Mouse (Mus musculus) cerebellum, adult 11 months (tissue): ENCODE measurements around the gene Terf2ip.

Source experiments
- DNase-seq: peaks from one replicate; pipeline ENCODE4 v3.0.0; 2022

The Terf2ip gene

GRCm38 (mm10) chr8:112011816-112012242 is 631 bp downstream of the Terf2ip start:
- peak; percentile 38 for DNase-seq

GRCm38 (mm10) chr8:112014936-112015335 is 3.7 kb downstream of the Terf2ip start, which contains the start of gene Gm6793:
TSS of gene Gm6793 (minus strand) at chr8:112015036.
- DNase-seq, result no peak

GRCm38 (mm10) chr8:112029455-112029854 is 18.3 kb downstream of the Terf2ip start:
- no peak for DNase-seq

- no peak for DNase-seq
Observed at GRCm38 (mm10) chr8:112030663-112031062, 19.5 kb downstream of the Terf2ip start.

GRCm38 (mm10) chr8:112033071-112033470 is 21.9 kb downstream of the Terf2ip start:
- DNase-seq, result no peak

- no peak for DNase-seq
Observed at GRCm38 (mm10) chr8:112034603-112035002, 23.4 kb downstream of the Terf2ip start.

- no peak for DNase-seq
Observed at GRCm38 (mm10) chr8:112037521-112037920, 26.3 kb downstream of the Terf2ip start.

GRCm38 (mm10) chr8:112045182-112045581 is 34.0 kb downstream of the Terf2ip start:
- DNase-seq, result no peak

GRCm38 (mm10) chr8:112045896-112046295 is 34.7 kb downstream of the Terf2ip start:
- peak; percentile 66 for DNase-seq

GRCm38 (mm10) chr8:112048293-112048692 is 37.1 kb downstream of the Terf2ip start:
- no peak for DNase-seq

- no peak for DNase-seq
Observed at GRCm38 (mm10) chr8:112049984-112050383, 38.8 kb downstream of the Terf2ip start.

- DNase-seq, result no peak
Observed at GRCm38 (mm10) chr8:112051537-112051936, 40.3 kb downstream of the Terf2ip start.

- no peak for DNase-seq
Observed at GRCm38 (mm10) chr8:112054456-112054855, 43.3 kb downstream of the Terf2ip start.

- DNase-seq, result peak; percentile 12
Observed at GRCm38 (mm10) chr8:112061372-112061771, 50.2 kb downstream of the Terf2ip start.
